Mouse (Mus musculus) common myeloid progenitor, adult 5-6 weeks (primary cell): ENCODE data around the gene Arvcf. TPM values are rescaled to one million over a fixed set of nuclear protein-coding genes. Genes with fewer than 3 reads are reported as not detected.

Experiments used
- ATAC-seq: replicated peaks from 2 replicates; pipeline ENCODE4 v1.8.0; 2016; ENCODE audit warnings: low read depth, mild to moderate bottlenecking, moderate TSS enrichment, inconsistent platforms; ENCODE audit not compliant: poor library complexity, severe bottlenecking
- total RNA-seq: library from RNA; stranded (forward); fragments of 200-1000, 187-1606 nt; gene quantifications from 2 replicates; pipeline ENCODE4 v1.2.3, GENCODE M21; 2017

Gene Arvcf
- total RNA-seq, 1 experiment from 2014 or later, result 28.5 TPM

GRCm38 (mm10) chr16:18385411-18385810 is 37.4 kb downstream of the Arvcf start:
- ATAC-seq, result no peak

DNA sequence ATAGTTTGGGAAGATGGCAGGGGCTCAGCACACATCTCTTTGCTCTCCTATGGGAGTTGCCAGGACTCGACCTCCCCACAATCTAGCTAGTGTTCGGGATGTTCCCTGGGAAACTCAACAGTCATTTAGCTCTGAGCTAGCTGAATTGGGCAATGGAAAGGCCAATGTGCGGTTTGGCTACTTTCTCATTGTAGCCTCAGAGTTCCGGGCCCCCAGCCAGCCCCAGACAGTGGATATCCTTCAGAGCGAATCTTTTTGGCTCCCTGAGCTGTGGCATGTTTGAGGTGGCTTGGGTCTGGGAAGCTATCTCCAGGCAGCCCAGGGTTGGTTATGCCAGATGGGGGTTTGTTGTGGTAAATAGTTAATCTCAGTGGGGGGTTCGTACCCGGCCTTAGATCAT is 38.5 kb downstream of the Arvcf start:
- ATAC-seq, result no peak

GRCm38 (mm10) chr16:18386972-18387371 is 39.0 kb downstream of the Arvcf start:
- no peak for ATAC-seq

GRCm38 (mm10) chr16:18387704-18388582 is 40.0 kb downstream of the Arvcf start:
- ATAC-seq, result peak; percentile 64

DNA sequence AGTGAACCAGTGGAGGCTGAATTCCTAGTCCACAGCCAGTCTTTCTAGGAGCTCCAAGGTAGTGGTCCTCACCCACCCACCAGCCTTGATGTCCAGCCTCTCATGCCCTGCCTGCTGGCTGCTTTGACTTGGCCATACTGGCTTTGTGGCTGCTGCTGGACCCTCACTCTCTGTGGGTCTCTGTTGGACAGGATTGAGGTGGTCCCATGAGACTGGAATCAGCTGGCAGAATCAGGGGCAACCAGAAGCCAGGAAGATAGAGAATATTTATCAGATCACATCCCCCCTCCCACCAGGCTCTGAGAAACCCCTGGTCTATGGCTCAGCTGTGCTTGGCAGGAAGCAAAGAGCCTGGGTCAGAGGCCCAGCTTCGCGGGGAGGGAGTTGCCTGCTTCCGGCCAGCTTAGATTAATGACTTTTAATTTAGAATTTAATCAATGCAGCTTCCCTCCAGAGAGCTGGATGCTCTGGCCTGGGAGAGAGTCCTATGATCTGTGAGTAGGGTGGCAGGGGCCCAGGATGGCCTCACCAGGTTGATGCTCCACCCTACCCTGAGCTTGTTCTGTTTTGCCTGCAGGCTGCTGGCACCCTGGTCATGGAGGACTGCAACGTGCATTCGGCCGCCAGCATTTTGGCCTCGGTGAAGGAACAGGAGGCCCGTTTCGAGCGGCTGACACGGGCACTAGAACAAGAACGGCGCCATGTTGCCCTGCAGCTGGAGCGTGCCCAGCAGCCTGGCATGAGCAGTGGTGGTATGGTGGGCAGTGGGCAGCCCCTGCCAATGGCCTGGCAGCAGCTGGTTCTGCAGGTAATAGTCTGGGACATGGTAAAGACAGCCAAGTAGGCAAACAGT is 40.8 kb downstream of the Arvcf start:
- ATAC-seq, result no peak

GRCm38 (mm10) chr16:18390399-18390798 is 42.4 kb downstream of the Arvcf start:
- no peak for ATAC-seq

DNA sequence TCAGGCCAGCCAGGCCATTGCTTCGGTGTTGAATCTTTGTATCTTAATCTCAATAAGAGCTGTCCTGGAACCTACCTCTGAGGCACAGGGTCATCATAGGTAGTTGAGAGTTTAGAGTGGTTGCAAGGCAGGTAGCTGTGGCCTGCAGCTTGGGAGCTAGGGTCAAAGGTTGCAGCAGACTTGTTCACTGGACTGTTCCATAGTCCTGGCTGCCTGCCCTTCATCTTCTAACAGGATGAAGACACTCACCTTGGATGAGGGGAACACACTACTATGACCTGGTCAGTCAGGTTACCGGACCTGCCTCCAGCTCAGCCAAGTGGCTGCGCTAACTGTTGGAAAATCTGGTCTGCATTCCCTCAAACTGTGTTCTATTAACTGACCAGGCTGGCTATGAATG is 43.1 kb downstream of the Arvcf start:
- ATAC-seq, result no peak

- no peak for ATAC-seq
These were observed 43.7 kb downstream of the Arvcf start for GRCm38 (mm10) chr16:18391728-18392127.

DNA sequence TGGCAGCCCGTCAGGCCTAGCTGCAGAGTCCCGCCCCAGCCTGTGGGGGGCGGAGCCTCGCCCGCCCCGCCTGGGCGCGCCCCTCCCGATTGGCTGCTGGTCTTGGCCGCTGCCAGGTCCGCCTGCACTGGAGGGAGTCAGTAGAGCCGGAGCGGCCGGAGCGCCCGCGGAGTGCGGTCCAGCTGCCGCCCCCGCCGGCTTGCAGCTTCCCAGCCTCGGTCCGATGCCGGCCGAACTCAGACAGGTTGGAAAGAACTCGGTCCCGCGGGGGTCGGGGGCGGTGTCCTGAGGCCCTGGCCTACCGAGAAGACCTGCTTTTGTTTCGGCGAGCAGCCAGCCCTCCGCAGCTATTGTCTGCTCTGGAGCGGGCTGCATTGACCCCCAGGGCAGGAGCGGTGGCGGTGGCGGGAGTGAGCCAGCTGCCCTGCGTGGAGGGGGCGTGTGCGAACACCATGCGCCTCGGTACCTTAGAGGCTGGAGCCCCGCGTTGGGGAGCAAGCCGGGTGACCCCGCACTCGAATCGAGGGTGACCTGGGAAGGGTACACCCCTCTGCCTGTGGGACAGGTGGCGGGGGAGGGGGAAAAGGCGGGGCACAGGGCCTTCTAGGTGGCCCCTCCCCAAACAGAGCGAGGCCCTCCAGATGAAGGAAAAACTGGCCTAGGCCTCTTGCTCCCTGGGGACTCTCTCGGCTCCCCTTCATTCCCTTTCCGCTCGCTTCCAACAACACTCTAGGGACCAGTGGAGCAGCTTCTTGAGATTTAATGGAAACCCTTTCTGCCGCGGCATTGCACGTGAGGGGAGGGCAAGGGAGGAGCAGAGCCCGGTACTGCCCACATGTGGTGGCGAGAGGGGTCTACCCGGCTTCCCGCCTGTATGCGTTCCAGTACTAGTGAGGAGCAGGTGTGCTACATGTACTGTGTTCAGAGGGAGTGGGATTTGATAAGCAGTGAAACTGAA is 44.8 kb downstream of the Arvcf start:
- ATAC-seq, result peak; percentile 70

GRCm38 (mm10) chr16:18393595-18393994 is 45.6 kb downstream of the Arvcf start:
- no peak for ATAC-seq

- ATAC-seq, result no peak
These were observed 46.1 kb downstream of the Arvcf start for GRCm38 (mm10) chr16:18394056-18394455.

GRCm38 (mm10) chr16:18394777-18395619 is 47.0 kb downstream of the Arvcf start:
- ATAC-seq, result no peak

DNA sequence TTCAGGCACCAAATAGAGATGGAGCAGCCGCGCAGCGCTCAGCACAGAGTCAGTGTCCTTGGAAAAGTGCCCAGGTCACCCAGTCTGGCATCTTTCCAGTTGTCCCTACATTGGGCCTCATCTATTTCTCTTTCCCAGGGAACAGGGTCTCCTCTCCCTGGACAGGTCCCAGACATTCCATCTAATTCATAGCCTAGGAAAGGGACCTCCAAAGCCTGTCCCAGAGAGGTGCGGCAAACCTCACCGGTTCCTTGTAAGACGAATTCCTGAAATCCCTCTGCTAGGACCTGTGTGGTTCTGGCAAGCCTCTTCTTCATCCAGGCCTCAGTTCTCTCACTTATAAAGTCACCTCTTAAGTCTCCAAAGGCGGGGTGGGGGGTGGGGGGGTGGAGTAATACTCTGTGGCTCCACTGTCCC is 47.6 kb downstream of the Arvcf start:
- ATAC-seq, result no peak

- no peak for ATAC-seq
These were observed 48.2 kb downstream of the Arvcf start for GRCm38 (mm10) chr16:18396201-18396600.

DNA sequence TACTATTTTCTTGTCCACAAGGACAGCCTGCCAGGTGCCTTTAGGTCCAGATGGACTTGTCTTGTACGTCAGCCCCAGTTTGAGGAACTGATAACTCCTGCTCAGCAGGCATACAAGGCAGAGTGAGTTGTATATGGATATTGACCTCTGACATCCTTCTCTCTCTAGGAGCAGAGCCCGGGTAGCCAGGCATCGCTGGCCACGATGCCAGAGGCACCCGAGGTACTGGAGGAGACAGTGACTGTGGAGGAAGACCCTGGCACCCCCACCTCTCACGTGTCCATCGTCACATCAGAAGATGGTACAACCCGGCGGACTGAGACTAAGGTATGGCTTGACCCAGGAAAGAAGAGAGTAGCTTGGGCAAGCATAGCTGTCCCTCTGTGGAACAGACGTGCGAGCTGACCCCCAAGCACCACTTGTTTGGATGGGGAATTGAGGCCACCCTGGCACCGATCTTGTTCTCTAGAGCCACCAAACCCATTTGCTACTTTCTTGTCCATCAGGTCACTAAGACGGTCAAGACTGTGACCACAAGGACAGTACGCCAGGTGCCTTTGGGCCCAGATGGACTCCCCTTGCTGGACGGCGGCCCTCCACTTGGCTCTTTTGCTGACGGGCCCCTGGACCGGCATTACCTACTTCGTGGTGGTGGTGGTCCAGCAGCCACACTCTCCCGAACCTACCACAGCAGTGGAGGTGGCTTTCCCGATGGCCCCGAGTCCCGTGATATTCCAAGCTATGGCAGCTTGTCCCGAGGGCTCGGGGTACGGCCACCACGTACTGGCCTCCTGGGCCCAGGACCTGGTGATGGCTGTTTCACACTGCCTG is 49.0 kb downstream of the Arvcf start:
- ATAC-seq, result no peak

GRCm38 (mm10) chr16:18400028-18400427 is 52.0 kb downstream of the Arvcf start:
- ATAC-seq, result no peak

GRCm38 (mm10) chr16:18400472-18401216 is 52.7 kb downstream of the Arvcf start:
- ATAC-seq, result no peak

DNA sequence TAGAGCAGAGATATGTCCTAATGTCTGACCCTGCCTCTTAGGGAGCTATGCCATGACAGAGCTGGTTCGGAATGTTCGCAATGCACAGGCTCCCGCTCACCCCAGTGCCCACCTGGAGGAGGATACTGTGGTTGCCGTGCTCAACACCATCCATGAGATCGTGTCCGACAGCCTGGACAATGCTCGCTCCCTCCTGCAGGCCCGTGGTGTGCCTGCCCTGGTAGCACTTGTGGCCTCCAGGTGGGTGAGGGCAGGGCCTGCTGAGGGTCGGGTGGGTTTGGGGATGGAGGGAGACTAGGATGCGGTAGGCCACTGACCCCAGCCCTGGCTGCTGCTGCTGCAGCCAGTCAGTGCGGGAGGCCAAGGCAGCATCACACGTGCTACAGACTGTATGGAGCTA is 55.3 kb downstream of the Arvcf start:
- ATAC-seq, result no peak
